Mouse (Mus musculus) ES-E14 (cell line): ENCODE measurements around the gene Fyn. TPM values are rescaled to one million over a fixed set of nuclear protein-coding genes. Genes with fewer than 3 reads are reported as not detected.

ENCODE experiments used
- DNase-seq: peaks from one replicate; pipeline ENCODE4 v3.0.0-alpha.2; 2013; ENCODE audit warnings: low read depth, low spot score
- H3K27ac ChIP-seq: 2 replicates; pipeline ENCODE4 v1.5.1; 2012; ENCODE audit warnings: low read depth, mild to moderate bottlenecking, low read length, moderate library complexity, mixed read lengths; ENCODE audit not compliant: poor library complexity, insufficient read depth, severe bottlenecking
- H3K36me3 ChIP-seq: 2 replicates; pipeline ENCODE4 v1.6.1; 2012; ENCODE audit warnings: mild to moderate bottlenecking, low read length, moderate library complexity, mixed read lengths; ENCODE audit not compliant: control insufficient read depth, poor library complexity, insufficient read depth, severe bottlenecking
- H3K4me1 ChIP-seq, 2 experiments: fragments of 150-350 bp in 1 of 2; sonication (generic) in 1 of 2; 2 replicates each; pipeline ENCODE4 v1.6.1; 2012; ENCODE audit warnings: low read length in 2 of 2, mild to moderate bottlenecking in 1 of 2, mixed read lengths in 1 of 2; ENCODE audit not compliant: control insufficient read depth in 2 of 2, insufficient read depth in 2 of 2, poor library complexity in 1 of 2
- H3K4me3 ChIP-seq, 2 experiments: fragments of 150-350 bp in 1 of 2; sonication (generic) in 1 of 2; 2 replicates each; pipeline ENCODE4 v1.5.1; 2012; ENCODE audit warnings: low read length in 2 of 2, low read depth in 1 of 2, mild to moderate bottlenecking in 1 of 2, mixed read lengths in 1 of 2; ENCODE audit not compliant: insufficient read depth in 1 of 2, poor library complexity in 1 of 2, severe bottlenecking in 1 of 2
- H3K9ac ChIP-seq: 2 replicates; pipeline ENCODE4 v1.6.1; 2012; ENCODE audit warnings: low read depth, mild to moderate bottlenecking, low read length, mixed read lengths; ENCODE audit not compliant: poor library complexity, insufficient read depth, severe bottlenecking
- H3K9me3 ChIP-seq: fragments of 150-350 bp; sonication (generic); 2 replicates; pipeline ENCODE4 v1.6.1; 2012; ENCODE audit warnings: low read depth, mild to moderate bottlenecking, low read length; ENCODE audit not compliant: control insufficient read depth, insufficient read depth
- CHD2 ChIP-seq: IDR thresholded peaks from 2 replicates; pipeline ENCODE4 v1.6.1; 2014; ENCODE audit warnings: mild to moderate bottlenecking, low read depth, low read length, inconsistent platforms
- HCFC1 ChIP-seq: IDR thresholded peaks from 2 replicates; pipeline ENCODE4 v1.6.1; 2012; ENCODE audit warnings: low read length, inconsistent platforms, borderline replicate concordance; ENCODE audit not compliant: insufficient read depth
- MAFK ChIP-seq: IDR thresholded peaks from 2 replicates; pipeline ENCODE4 v1.6.1; 2014; ENCODE audit warnings: mild to moderate bottlenecking, low read depth, low read length, inconsistent platforms; ENCODE audit not compliant: insufficient read depth
- ZC3H11A ChIP-seq: IDR thresholded peaks from 2 replicates; pipeline ENCODE4 v1.6.1; 2012; ENCODE audit warnings: low read depth, mild to moderate bottlenecking, inconsistent platforms, low read length, borderline replicate concordance
- ZNF384 ChIP-seq: IDR thresholded peaks from 2 replicates; pipeline ENCODE4 v1.6.1; 2012; ENCODE audit warnings: low read depth, low read length, inconsistent platforms
- in situ Hi-C, 2 experiments: fragments of 600-800 bp; cut with MboI; formaldehyde crosslinking; loops; one replicate each; pipeline ENCODE4 v1.15.1; 2025; ENCODE audit warnings: low sequenced_read_pairs in 2 of 2, inconsistent platforms in 1 of 2; ENCODE audit not compliant: unreplicated experiment in 2 of 2
- total RNA-seq: library from RNA; depleted of rRNA; stranded (reverse); fragments of 300-350 nt; gene quantifications from 2 replicates; pipeline ENCODE4 v1.2.3, GENCODE M21; 2012; rRNA removed

The Fyn gene
- total RNA-seq: 14.6 and 14.9 TPM in 2 replicates

- Histone ChIP-seq H3K27ac (no peak within 1 kb of the TSS), H3K4me3 (peak within 1 kb of the TSS; percentile 87 to 96), H3K9ac (peak within 1 kb of the TSS; percentile 80), H3K9me3 (no peaks in the 10 kb centered on the region), H3K4me1 (no peaks in the 10 kb centered on the region), H3K36me3 (no peaks in the 10 kb centered on the region)
- no peak for DNase-seq
- TF ChIP-seq HCFC1 (no peak), ZC3H11A (no peak), ZNF384 (no peak), MAFK (no peak), CHD2 (no peak)
- in situ Hi-C loops: no loop called here
Measured at GRCm38 (mm10) chr10:39368572-39369135, at the start of gene Fyn. Gene Fyn, plus strand, starts transcription at chr10:39368855.

DNA sequence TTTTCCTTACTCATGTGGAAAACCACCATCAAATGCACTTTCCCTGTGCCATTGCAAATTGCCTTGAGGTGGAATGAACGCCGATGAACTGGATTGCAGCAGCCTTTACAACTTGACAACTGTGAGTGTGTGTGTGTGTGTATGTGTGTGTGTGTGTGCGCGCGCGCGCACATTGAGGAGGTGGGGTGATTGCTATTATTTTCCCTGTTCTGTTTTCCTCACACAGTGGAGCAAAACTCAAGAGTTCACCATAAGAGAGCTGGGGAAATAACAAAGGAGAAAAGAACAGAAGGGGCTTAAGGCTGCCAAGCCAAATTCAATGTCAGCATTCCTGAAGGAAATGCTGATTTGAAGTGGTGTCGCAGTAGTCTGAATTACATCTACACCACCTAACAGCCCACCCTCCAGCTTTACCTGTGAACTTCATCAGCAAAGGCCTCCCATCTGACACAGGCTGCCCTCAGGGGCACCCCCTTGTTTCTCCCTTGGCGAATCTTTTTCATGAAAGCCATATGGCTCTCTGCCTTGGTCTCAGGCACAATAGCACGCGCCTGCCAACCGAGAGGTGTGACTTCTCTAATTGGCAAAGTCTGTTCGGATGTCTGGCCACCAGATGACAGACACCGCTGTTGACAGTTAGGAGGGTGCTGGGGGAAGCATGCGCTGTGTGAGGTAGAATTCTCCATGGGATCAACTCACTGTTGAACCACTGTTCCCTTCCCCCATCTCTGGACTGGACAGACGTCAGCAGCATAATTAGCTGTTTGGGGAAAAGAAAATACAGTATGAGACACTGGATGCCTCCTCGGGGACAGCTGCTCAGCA is 47.6 kb upstream of the Fyn start:
- H3K4me3 ChIP-seq: no peak overlapping the region
- no peak overlapping the region for H3K27ac ChIP-seq
- in situ Hi-C loops: no loop called here
- no peaks in the 10 kb centered on the region for H3K9me3 ChIP-seq
- no peaks in the 10 kb centered on the region for H3K36me3 ChIP-seq
- H3K4me1 ChIP-seq: no peaks in the 10 kb centered on the region
- no peak for TF ChIP-seq CHD2
- no peak for TF ChIP-seq HCFC1
- no peak for TF ChIP-seq ZC3H11A
- no peak for TF ChIP-seq ZNF384
- no peak overlapping the region for H3K9ac ChIP-seq
- DNase-seq: no peak

DNA sequence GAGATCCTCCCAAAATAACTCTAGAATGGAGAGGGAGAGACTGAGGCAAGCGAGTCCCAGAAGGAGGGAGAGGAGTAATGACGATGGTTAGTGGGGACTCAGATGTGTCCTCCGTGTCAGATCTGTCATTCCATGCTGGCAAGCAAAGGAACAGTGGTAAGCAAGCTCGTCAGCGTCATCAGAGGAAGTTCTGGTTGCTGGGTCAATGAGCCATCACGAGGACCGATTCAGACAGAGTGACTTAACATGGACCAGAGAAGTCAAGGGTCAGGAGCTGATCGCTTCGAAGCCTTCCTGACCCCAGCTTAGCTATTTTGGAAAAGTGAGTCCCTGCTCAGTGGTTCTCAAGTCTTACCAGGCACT is 47.1 kb upstream of the Fyn start:
- no peaks in the 10 kb centered on the region for H3K9me3 ChIP-seq
- H3K4me3 ChIP-seq: no peak overlapping the region
- no peaks in the 10 kb centered on the region for H3K36me3 ChIP-seq
- H3K9ac ChIP-seq: no peak overlapping the region
- in situ Hi-C loops: no loop called here
- H3K27ac ChIP-seq: no peak overlapping the region
- DNase-seq: no peak
- no peaks in the 10 kb centered on the region for H3K4me1 ChIP-seq
- no peak for TF ChIP-seq CHD2
- no peak for TF ChIP-seq HCFC1
- no peak for TF ChIP-seq ZNF384
- TF ChIP-seq ZC3H11A: no peak
- TF ChIP-seq MAFK: no peak

- Histone ChIP-seq H3K4me3 (no peak overlapping the region), H3K4me1 (no peaks in the 10 kb centered on the region), H3K36me3 (no peaks in the 10 kb centered on the region), H3K9ac (no peak overlapping the region), H3K27ac (no peak overlapping the region), H3K9me3 (no peaks in the 10 kb centered on the region)
- in situ Hi-C loops: no loop called here
- TF ChIP-seq ZC3H11A: no peak
- TF ChIP-seq ZNF384: no peak
- no peak for TF ChIP-seq HCFC1
- TF ChIP-seq MAFK: no peak
- TF ChIP-seq CHD2: no peak
- DNase-seq: no peak
Measured at GRCm38 (mm10) chr10:39322143-39322542, 46.5 kb upstream of the Fyn start.
